Mouse (Mus musculus): ENCODE measurements around the gene Dtx1. TPM values are rescaled to one million over a fixed set of nuclear protein-coding genes. Genes with fewer than 3 reads are reported as not detected.

The Dtx1 gene
- total RNA-seq (2012; rRNA removed): 0.12 and 0.13 TPM in 2 replicates
- under 1 TPM in 1 of 2 experiments, not detected in 1; 0.63 TPM for polyA plus RNA-seq (2012; ENCODE audit: insufficient read depth in 1 of 2, insufficient read length in 2 of 2, low read depth in 1 of 2, low replicate concordance in 2 of 2, missing spikeins in 1 of 2)

DNA sequence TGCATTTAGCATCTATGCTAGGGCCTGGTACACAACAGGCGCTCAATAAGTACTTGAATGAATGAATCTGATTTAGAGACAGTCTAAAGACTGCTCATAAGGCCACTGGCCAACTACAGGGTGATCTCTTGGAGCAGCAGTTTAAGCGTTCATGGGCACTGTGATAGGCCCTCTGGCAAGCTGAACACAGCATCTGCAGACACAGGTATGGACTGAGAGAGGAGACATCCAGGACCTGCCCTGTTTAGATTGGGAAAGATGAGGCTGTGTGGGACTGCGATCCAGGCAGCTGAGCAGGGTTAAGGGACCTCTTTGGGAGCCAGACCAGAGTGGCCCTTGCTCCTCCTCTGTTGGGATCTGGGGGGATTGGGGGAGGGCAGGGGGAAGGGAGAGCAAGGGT, at the start of gene Dtx1:
Gene Dtx1 (minus strand): TSS at position 101 of the 400 bp plus-strand sequence.
- no peak for DNase-seq (ENCODE audit: low read depth, low spot score)
- no peaks in the 10 kb centered on the region for H3K9me3 ChIP-seq (replicated peaks; ENCODE audit: insufficient read depth, low read length)
- no peak within 1 kb of the TSS for H3K9ac ChIP-seq (ENCODE audit: control insufficient read depth, low read depth, low read length, poor library complexity, severe bottlenecking)
- no peaks in the 10 kb centered on the region for H3K4me1 ChIP-seq (ENCODE audit: control insufficient read depth in 1 of 2, insufficient read depth in 2 of 2, low read length in 2 of 2)
- no peaks in the 10 kb centered on the region for H3K79me2 ChIP-seq (ENCODE audit: control insufficient read depth, insufficient read depth, low read length, poor library complexity)
- TF ChIP-seq CHD2 (IDR thresholded peaks at IDR 0.05; ENCODE audit: low read length): no peak
- TF ChIP-seq MAFK (IDR thresholded peaks at IDR 0.05; ENCODE audit: borderline replicate concordance, low read depth, low read length): no peak
- no peak for TF ChIP-seq BHLHE40 (IDR thresholded peaks at IDR 0.05; ENCODE audit: borderline replicate concordance, low read depth, low read length)
- no peak for TF ChIP-seq POLR2AphosphoS2 (IDR thresholded peaks at IDR 0.05; ENCODE audit: low read length)
- no peak for TF ChIP-seq CHD1 (IDR thresholded peaks at IDR 0.05; ENCODE audit: low read depth, low read length)
- no peak for TF ChIP-seq ZMIZ1 (IDR thresholded peaks at IDR 0.05; ENCODE audit: low read depth, low read length)
- TF ChIP-seq NRF1 (IDR thresholded peaks at IDR 0.05; ENCODE audit: insufficient read depth, low read depth, low read length, poor library complexity, severe bottlenecking): no peak
- H3K27ac ChIP-seq (ENCODE audit: control insufficient read depth, low read depth, low read length): no peak within 1 kb of the TSS
- H3K4me3 ChIP-seq (ENCODE audit: control insufficient read depth in 1 of 2, insufficient read depth in 1 of 2, low read depth in 2 of 2, low read length in 2 of 2): no peak within 1 kb of the TSS
- no peaks in the 10 kb centered on the region for H3K36me3 ChIP-seq (ENCODE audit: control insufficient read depth in 1 of 2, insufficient read depth in 2 of 2, low read length in 2 of 2)
- no peaks in the 10 kb centered on the region for H3K27me3 ChIP-seq (ENCODE audit: control insufficient read depth in 1 of 2, insufficient read depth in 2 of 2, low read length in 2 of 2)

DNA sequence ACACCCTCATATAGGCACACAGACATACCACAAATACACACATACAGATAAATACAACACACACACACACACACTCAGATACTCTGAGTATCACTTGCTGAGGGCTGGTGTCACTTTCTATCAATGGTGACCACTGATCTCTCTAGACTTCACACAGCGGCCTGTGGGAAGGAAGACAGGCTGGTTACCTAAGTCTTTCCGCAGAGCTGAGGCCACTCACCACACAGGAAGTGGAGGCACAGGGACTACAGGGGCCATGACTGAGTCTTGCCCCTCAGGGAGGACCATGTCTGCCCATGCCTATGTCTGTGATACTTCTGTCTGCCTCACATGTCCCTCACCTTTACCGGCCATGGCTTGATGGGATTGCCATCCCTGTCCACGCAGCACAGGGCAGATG, 42.5 kb upstream of the Dtx1 start:
- Histone ChIP-seq H3K9ac (ENCODE audit: control insufficient read depth, low read depth, low read length, poor library complexity, severe bottlenecking) (no peak overlapping the region), H3K79me2 (ENCODE audit: control insufficient read depth, insufficient read depth, low read length, poor library complexity) (no peaks in the 10 kb centered on the region), H3K27ac (ENCODE audit: control insufficient read depth, low read depth, low read length) (no peak overlapping the region), H3K4me1 (ENCODE audit: control insufficient read depth in 1 of 2, insufficient read depth in 2 of 2, low read length in 2 of 2) (peaks cover 0 to 2% of the 10 kb centered on the region in 2 experiments; a peak in 3 of 4 replicates), H3K36me3 (ENCODE audit: control insufficient read depth in 1 of 2, insufficient read depth in 2 of 2, low read length in 2 of 2) (no peaks in the 10 kb centered on the region), H3K27me3 (ENCODE audit: control insufficient read depth in 1 of 2, insufficient read depth in 2 of 2, low read length in 2 of 2) (no peaks in the 10 kb centered on the region), H3K9me3 (replicated peaks; ENCODE audit: insufficient read depth, low read length) (no peaks in the 10 kb centered on the region), H3K4me3 (ENCODE audit: control insufficient read depth in 1 of 2, insufficient read depth in 1 of 2, low read depth in 2 of 2, low read length in 2 of 2) (no peak overlapping the region)
- TF ChIP-seq BHLHE40 (IDR thresholded peaks at IDR 0.05; ENCODE audit: borderline replicate concordance, low read depth, low read length): no peak
- TF ChIP-seq UBTF (IDR thresholded peaks at IDR 0.05; ENCODE audit: borderline replicate concordance, insufficient read depth, low read depth, low read length): no peak
- TF ChIP-seq CTCF (IDR thresholded peaks at IDR 0.05 in 2 of 3, conservative IDR thresholded peaks at IDR 0.05 in 1 of 3; ENCODE audit: control insufficient read depth in 1 of 3, insufficient read depth in 1 of 3, low read depth in 2 of 3, low read length in 3 of 3, poor library complexity in 1 of 3, severe bottlenecking in 1 of 3): no peak
- no peak for TF ChIP-seq GABPA (IDR thresholded peaks at IDR 0.05; ENCODE audit: low read depth, low read length)
- no peak for DNase-seq (ENCODE audit: low read depth, low spot score)

DNA sequence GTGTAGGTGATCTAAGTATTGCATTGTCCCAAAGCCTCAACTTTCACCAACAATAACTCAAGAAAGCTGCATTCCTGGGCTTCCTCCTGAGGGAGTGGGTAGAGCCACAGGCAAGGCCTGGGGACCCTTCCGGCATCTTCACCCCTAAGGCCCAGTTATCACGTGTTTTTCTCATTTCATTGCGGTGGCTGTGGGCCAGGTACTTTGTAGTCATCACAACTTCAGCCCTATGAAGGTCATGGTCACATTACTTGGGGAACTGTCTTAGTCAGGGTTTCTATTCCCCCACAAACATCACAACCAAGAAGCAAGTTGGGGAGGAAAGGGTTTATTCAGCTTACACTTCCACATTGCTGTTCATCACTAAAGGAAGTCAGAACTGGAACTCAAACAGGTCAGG, 41.1 kb upstream of the Dtx1 start:
- H3K4me1 ChIP-seq (ENCODE audit: control insufficient read depth in 1 of 2, insufficient read depth in 2 of 2, low read length in 2 of 2): peaks cover 0 to 2% of the 10 kb centered on the region in 2 experiments; a peak in 3 of 4 replicates
- H3K9ac ChIP-seq (ENCODE audit: control insufficient read depth, low read depth, low read length, poor library complexity, severe bottlenecking): no peak overlapping the region
- H3K27ac ChIP-seq (ENCODE audit: control insufficient read depth, low read depth, low read length): no peak overlapping the region
- no peak for DNase-seq (ENCODE audit: low read depth, low spot score)
- no peak overlapping the region for H3K4me3 ChIP-seq (ENCODE audit: control insufficient read depth in 1 of 2, insufficient read depth in 1 of 2, low read depth in 2 of 2, low read length in 2 of 2)
- TF ChIP-seq NRF1 (IDR thresholded peaks at IDR 0.05; ENCODE audit: insufficient read depth, low read depth, low read length, poor library complexity, severe bottlenecking): no peak
- TF ChIP-seq NELFE (IDR thresholded peaks at IDR 0.05; ENCODE audit: low read depth, low read length): no peak
- TF ChIP-seq POLR2A (IDR thresholded peaks at IDR 0.05; ENCODE audit: control insufficient read depth in 1 of 2, insufficient read depth in 1 of 2, low read depth in 1 of 2, low read length in 2 of 2, poor library complexity in 1 of 2): no peak
- no peak for TF ChIP-seq ZMIZ1 (IDR thresholded peaks at IDR 0.05; ENCODE audit: low read depth, low read length)
- TF ChIP-seq TCF12 (IDR thresholded peaks at IDR 0.05; ENCODE audit: low read depth, low read length): no peak
- TF ChIP-seq CTCF (IDR thresholded peaks at IDR 0.05 in 2 of 3, conservative IDR thresholded peaks at IDR 0.05 in 1 of 3; ENCODE audit: control insufficient read depth in 1 of 3, insufficient read depth in 1 of 3, low read depth in 2 of 3, low read length in 3 of 3, poor library complexity in 1 of 3, severe bottlenecking in 1 of 3): no peak
- no peak for TF ChIP-seq MXI1 (IDR thresholded peaks at IDR 0.05; ENCODE audit: low read depth, low read length)
- no peak for TF ChIP-seq RCOR1 (IDR thresholded peaks at IDR 0.05; ENCODE audit: low read depth, low read length)
- no peak for TF ChIP-seq HCFC1 (IDR thresholded peaks at IDR 0.05; ENCODE audit: low read depth, low read length)
- TF ChIP-seq UBTF (IDR thresholded peaks at IDR 0.05; ENCODE audit: borderline replicate concordance, insufficient read depth, low read depth, low read length): no peak
- no peak for TF ChIP-seq SIN3A (IDR thresholded peaks at IDR 0.05; ENCODE audit: low read length)
- no peak for TF ChIP-seq E2F4 (IDR thresholded peaks at IDR 0.05; ENCODE audit: borderline replicate concordance, low read depth, low read length)
- TF ChIP-seq USF1 (IDR thresholded peaks at IDR 0.05; ENCODE audit: low read depth, low read length): no peak
- no peak for TF ChIP-seq ELF1 (IDR thresholded peaks at IDR 0.05; ENCODE audit: low read depth, low read length)
- no peak for TF ChIP-seq TAL1 (IDR thresholded peaks at IDR 0.05; ENCODE audit: low read length)
- no peak for TF ChIP-seq MYC (IDR thresholded peaks at IDR 0.05; ENCODE audit: low read depth, low read length)
- no peak for TF ChIP-seq ZC3H11A (IDR thresholded peaks at IDR 0.05; ENCODE audit: low read depth, low read length)
- no peaks in the 10 kb centered on the region for H3K9me3 ChIP-seq (replicated peaks; ENCODE audit: insufficient read depth, low read length)
- no peaks in the 10 kb centered on the region for H3K27me3 ChIP-seq (ENCODE audit: control insufficient read depth in 1 of 2, insufficient read depth in 2 of 2, low read length in 2 of 2)
- H3K36me3 ChIP-seq (ENCODE audit: control insufficient read depth in 1 of 2, insufficient read depth in 2 of 2, low read length in 2 of 2): no peaks in the 10 kb centered on the region
- no peaks in the 10 kb centered on the region for H3K79me2 ChIP-seq (ENCODE audit: control insufficient read depth, insufficient read depth, low read length, poor library complexity)

Measured in MEL (cell line).